In genomic region chr3:85206475-85206874, GRCm38 (mm10) we compare ENCODE assay signal across 18 mouse cellular contexts.
"Had no signal": no experiment of that assay in that cellular context is flagged by ENCODE, and none has a peak within 500 bp of the region (broad histone marks: within the 10 kb centered on the region; RNA-seq: fewer than 3 reads in every experiment).

No protein-coding gene starts in this region.

- DNase-seq: lung, adult 18-20 months; lung, embryonic 14.5 days; lung, postnatal 10 days; lung, postnatal 4 days; midbrain, embryonic 14.5 days; retina, postnatal 1 day; right cerebral cortex, postnatal 25 days; right cerebral cortex, postnatal 4 days; spleen, adult 18-20 months; thymus, adult 2 months; thymus, postnatal 25 days; thymus, postnatal 4 days had no signal

- H3K4me2 ChIP-seq: lung, embryonic 14.5 days; midbrain, embryonic 12.5 days; neural tube, embryonic 13.5 days; neural tube, embryonic 15.5 days had no signal

- H3K27ac ChIP-seq: midbrain, embryonic 10.5 days; midbrain, embryonic 12.5 days; neural tube, embryonic 13.5 days; neural tube, embryonic 15.5 days had no signal

- H3K4me3 ChIP-seq: midbrain, embryonic 10.5 days; midbrain, embryonic 12.5 days; myocyte; neural tube, embryonic 13.5 days; neural tube, embryonic 15.5 days had no signal

- H3K9ac ChIP-seq: lung, embryonic 14.5 days; midbrain, embryonic 12.5 days; neural tube, embryonic 13.5 days; neural tube, embryonic 15.5 days had no signal

- H3K36me3 ChIP-seq: midbrain, embryonic 10.5 days; midbrain, embryonic 12.5 days; neural tube, embryonic 13.5 days; neural tube, embryonic 15.5 days had no signal

- H3K27me3 ChIP-seq: midbrain, embryonic 12.5 days; neural tube, embryonic 13.5 days; neural tube, embryonic 15.5 days had no signal

- ATAC-seq: midbrain, embryonic 16.5 days had no signal

- H3K9me3 ChIP-seq: midbrain, embryonic 10.5 days; midbrain, embryonic 12.5 days; neural tube, embryonic 13.5 days; neural tube, embryonic 15.5 days had no signal
